Mouse (Mus musculus) forebrain, postnatal 0 days (tissue): ENCODE data around the gene Polr2b. TPM values are rescaled to one million over a fixed set of nuclear protein-coding genes. Genes with fewer than 3 reads are reported as not detected.

Experiments
- ATAC-seq: fragments of 200-750 bp; cut with Nextera tagmentation; 2 replicates; pipeline ENCODE4 v1.8.0; 2017; ENCODE audit warnings: mild to moderate bottlenecking, moderate library complexity
- DNase-seq: peaks from one replicate; pipeline ENCODE4 v3.0.0-alpha.2; 2015
- H3K27ac ChIP-seq: fragments of 300-500 bp; sonication (generic); 2 replicates; pipeline ENCODE4 v1.5.1; 2014; ENCODE audit warnings: low read depth, mild to moderate bottlenecking, antibody characterized with exemption, low read length, moderate library complexity, mixed read lengths
- H3K27me3 ChIP-seq: fragments of 300-500 bp; sonication (generic); 2 replicates; pipeline ENCODE4 v1.6.1; 2014; ENCODE audit warnings: mild to moderate bottlenecking, low read length, mixed read lengths; ENCODE audit not compliant: insufficient read depth
- H3K36me3 ChIP-seq: fragments of 300-500 bp; sonication (generic); 2 replicates; pipeline ENCODE4 v1.6.1; 2014; ENCODE audit warnings: mild to moderate bottlenecking, moderate library complexity; ENCODE audit not compliant: insufficient read depth
- H3K4me1 ChIP-seq: fragments of 300-500 bp; sonication (generic); 2 replicates; pipeline ENCODE4 v1.6.1; 2014; ENCODE audit warnings: antibody characterized with exemption; ENCODE audit not compliant: insufficient read depth
- H3K4me2 ChIP-seq: fragments of 300-500 bp; sonication (generic); 2 replicates; pipeline ENCODE4 v1.6.1; 2014; ENCODE audit warnings: low read depth, mild to moderate bottlenecking, moderate library complexity
- H3K4me3 ChIP-seq: fragments of 300-500 bp; sonication (generic); 2 replicates; pipeline ENCODE4 v1.5.1; 2014; ENCODE audit warnings: low read depth, low read length, mixed read lengths
- H3K9ac ChIP-seq: fragments of 300-500 bp; sonication (generic); 2 replicates; pipeline ENCODE4 v1.6.1; 2014; ENCODE audit warnings: mild to moderate bottlenecking
- H3K9me3 ChIP-seq: fragments of 300-500 bp; sonication (generic); 2 replicates; pipeline ENCODE4 v1.6.1; 2016; ENCODE audit warnings: low read length
- CTCF ChIP-seq: sonication (generic); IDR thresholded peaks from 2 replicates; pipeline ENCODE4 v1.5.1; 2016; ENCODE audit warnings: antibody characterized with exemption, control low read depth, low read depth
- WGBS: fragments of 180-500 bp; shearing (Covaris S2); extraction: QIAGEN DNeasy Blood & Tissue Kit; methylation state at CpG from one replicate; pipeline ENCODE4 v1.1.7; 2014; 5-methylcytosine and 5-hydroxymethylcytosine counted together
- polyA plus RNA-seq: library from polyadenylated mRNA; unstranded; fragments of >200 nt; fragmentation: Nextera tagmentation; extraction: Ambion mirVana; gene quantifications from 2 replicates; pipeline ENCODE4 v1.2.1, GENCODE M21; 2015
- total RNA-seq: library from RNA; depleted of rRNA; stranded (reverse); fragments of >200 nt; gene quantifications from 2 replicates; pipeline ENCODE4 v1.2.3, GENCODE M21; 2014

Polr2b gene
- total and polyA plus RNA-seq, 2 experiments from 2014 or later = 53.2 to 97.5 TPM

GRCm38 (mm10) chr5:77314986-77315385 lies 5.0 kb downstream of the Polr2b start:
- TF ChIP-seq CTCF = no peak
- Histone ChIP-seq H3K9ac (no peak overlapping the region), H3K4me2 (no peak overlapping the region), H3K9me3 (no peaks in the 10 kb centered on the region), H3K27me3 (no peaks in the 10 kb centered on the region), H3K4me3 (no peak overlapping the region), H3K27ac (no peak overlapping the region), H3K4me1 (peaks cover 9% of the 10 kb centered on the region; the same call in 1 of the 2 replicates), H3K36me3 (peaks cover 48% of the 10 kb centered on the region)
- 92% methylated on average over 6 of the region's 6 CpGs for WGBS
- DNase-seq (no peak), ATAC-seq (no peak)

DNA sequence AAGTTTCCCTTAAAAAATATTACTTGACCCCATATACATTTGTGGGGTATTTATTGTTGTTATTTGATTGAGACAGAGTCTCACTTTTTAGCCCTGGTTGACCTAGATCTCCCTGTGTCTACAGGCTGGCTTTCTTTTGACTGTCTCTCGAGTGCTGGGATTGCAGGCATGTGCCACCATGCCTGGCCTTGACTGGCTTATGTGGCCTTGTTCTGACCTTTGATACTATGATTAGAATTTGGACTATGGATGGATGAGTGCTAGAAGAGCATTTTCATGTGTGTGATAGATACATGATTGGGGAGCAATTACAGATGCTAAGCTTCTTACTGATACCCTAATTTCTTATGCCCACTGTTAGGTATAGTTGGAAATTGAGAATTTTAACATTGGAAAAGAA lies 15.0 kb downstream of the Polr2b start:
- no peak overlapping the region for H3K4me2 ChIP-seq

DNA sequence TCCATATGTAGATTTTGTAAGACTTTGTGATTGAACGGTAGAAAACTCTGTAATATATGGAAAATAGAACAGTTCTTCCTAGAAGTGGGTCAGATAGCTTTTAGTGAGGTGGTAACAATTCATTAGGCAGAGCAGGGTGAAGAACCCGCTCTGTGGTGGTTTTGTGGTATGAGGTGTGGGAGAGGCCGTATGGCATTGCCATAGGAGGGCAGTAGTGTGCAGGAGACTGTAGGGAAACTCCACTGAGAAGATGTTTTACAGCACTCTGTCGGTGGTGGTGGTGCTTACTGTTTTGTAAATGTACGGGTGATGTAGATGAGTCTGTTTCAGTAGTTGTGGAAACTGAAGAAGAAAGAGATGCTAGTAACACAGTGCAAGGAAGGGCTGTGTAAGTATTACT lies 20.2 kb downstream of the Polr2b start:
- H3K4me3 ChIP-seq = no peak overlapping the region
- H3K27me3 ChIP-seq = no peaks in the 10 kb centered on the region
- DNase-seq (no peak), ATAC-seq (no peak)
- TF ChIP-seq CTCF = no peak
- peaks cover 65% of the 10 kb centered on the region for H3K36me3 ChIP-seq
- H3K4me2 ChIP-seq = no peak overlapping the region
- WGBS = 76% methylated on average over 5 of the region's 5 CpGs
- H3K9me3 ChIP-seq = no peaks in the 10 kb centered on the region
- no peaks in the 10 kb centered on the region for H3K4me1 ChIP-seq
- no peak overlapping the region for H3K27ac ChIP-seq
- no peak overlapping the region for H3K9ac ChIP-seq

More for the DNA sequence above, 15.0 kb downstream of the Polr2b start:
- WGBS = 90% methylated on average over 1 of the region's 1 CpGs
- H3K4me1 ChIP-seq = no peaks in the 10 kb centered on the region
- ATAC-seq (no peak), DNase-seq (no peak)
- peaks cover 73% of the 10 kb centered on the region for H3K36me3 ChIP-seq
- TF ChIP-seq CTCF = no peak
- H3K9me3 ChIP-seq = no peaks in the 10 kb centered on the region
- no peak overlapping the region for H3K4me3 ChIP-seq
- no peak overlapping the region for H3K27ac ChIP-seq
- H3K9ac ChIP-seq = no peak overlapping the region
- no peaks in the 10 kb centered on the region for H3K27me3 ChIP-seq

GRCm38 (mm10) chr5:77340033-77340432 lies 30.1 kb downstream of the Polr2b start:
- Histone ChIP-seq H3K4me3 (no peak overlapping the region), H3K9me3 (no peaks in the 10 kb centered on the region), H3K27ac (no peak overlapping the region), H3K27me3 (no peaks in the 10 kb centered on the region), H3K4me2 (no peak overlapping the region), H3K9ac (no peak overlapping the region), H3K4me1 (no peaks in the 10 kb centered on the region), H3K36me3 (peaks cover 83% of the 10 kb centered on the region)
- DNase-seq (no peak), ATAC-seq (no peak)
- 92% methylated on average over 4 of the region's 4 CpGs for WGBS
- TF ChIP-seq CTCF = no peak

DNA sequence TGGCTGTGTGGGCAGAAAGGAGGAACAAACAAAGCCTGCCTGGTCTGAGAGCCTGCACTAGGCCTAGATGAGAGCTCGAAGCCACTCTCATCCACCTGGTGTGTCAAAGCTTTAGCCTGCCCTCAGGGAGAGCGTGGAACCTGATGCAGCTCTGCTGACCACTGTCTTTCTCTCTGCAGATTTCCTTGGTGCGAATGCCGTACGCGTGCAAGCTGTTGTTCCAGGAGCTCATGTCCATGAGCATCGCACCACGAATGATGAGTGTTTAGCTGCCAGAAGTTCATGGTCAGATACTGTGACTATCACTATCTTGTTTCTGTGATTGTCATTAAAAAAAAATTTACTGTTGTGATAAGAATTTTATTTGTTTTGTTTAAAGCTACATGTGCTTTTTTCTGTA lies 39.0 kb downstream of the Polr2b start:
- WGBS = 95% methylated on average over 8 of the region's 8 CpGs
- H3K9me3 ChIP-seq = no peaks in the 10 kb centered on the region
- H3K36me3 ChIP-seq = peaks cover 55% of the 10 kb centered on the region

DNA sequence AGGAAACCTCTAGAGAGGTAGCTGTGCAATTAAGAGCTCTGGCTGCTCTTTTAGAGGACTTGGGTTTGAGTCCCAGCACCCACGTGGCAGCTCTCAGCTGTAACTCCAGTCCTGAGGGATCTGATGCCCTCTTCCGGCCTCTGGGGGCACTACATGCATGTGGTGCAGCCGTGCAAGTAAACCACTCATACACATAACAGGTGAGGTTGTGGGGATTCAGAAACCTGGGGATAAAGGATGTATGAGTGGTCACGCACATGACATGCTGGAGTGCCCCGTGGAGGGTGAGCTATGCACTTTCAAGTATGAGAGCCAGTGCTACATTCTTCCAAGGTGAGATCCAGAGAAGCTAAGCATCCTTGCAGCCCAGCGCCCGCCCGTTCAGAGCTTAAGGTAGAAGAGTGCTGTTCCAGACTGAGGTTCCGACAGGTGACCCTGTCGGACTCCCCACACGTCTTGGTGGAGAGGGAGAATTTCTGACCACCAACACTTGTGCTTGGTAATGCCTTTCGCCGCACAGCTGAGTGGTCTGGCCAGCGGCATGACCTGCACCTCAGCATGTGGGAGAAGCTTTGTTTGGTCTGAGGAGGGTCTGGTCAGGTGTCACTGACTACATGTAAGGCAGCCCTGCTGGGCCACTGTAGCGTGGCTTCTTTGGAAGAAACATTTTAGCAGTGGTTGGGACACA lies 40.2 kb downstream of the Polr2b start:
- no peak overlapping the region for H3K4me3 ChIP-seq
- no peaks in the 10 kb centered on the region for H3K4me1 ChIP-seq
- H3K9ac ChIP-seq = no peak overlapping the region
- no peak for ATAC-seq
- DNase-seq = no peak
- H3K4me2 ChIP-seq = no peak overlapping the region
- peaks cover 47% of the 10 kb centered on the region for H3K36me3 ChIP-seq
- no peak overlapping the region for H3K27ac ChIP-seq
- 0 out of 2 replicates have a peak, but pooled peaks have one; percentile 9 for TF ChIP-seq CTCF
- H3K9me3 ChIP-seq = no peaks in the 10 kb centered on the region
- H3K27me3 ChIP-seq = no peaks in the 10 kb centered on the region; the same call in 1 of the 2 replicates
- 94% methylated on average over 15 of the region's 15 CpGs for WGBS

More for the DNA sequence above, 39.0 kb downstream of the Polr2b start:
- no peak overlapping the region for H3K4me3 ChIP-seq
- H3K4me1 ChIP-seq = no peaks in the 10 kb centered on the region
- no peaks in the 10 kb centered on the region; the same call in 1 of the 2 replicates for H3K27me3 ChIP-seq
- no peak overlapping the region for H3K9ac ChIP-seq
- DNase-seq = no peak
- ATAC-seq = no peak
- no peak overlapping the region for H3K4me2 ChIP-seq
- no peak overlapping the region for H3K27ac ChIP-seq
- no peak for TF ChIP-seq CTCF

DNA sequence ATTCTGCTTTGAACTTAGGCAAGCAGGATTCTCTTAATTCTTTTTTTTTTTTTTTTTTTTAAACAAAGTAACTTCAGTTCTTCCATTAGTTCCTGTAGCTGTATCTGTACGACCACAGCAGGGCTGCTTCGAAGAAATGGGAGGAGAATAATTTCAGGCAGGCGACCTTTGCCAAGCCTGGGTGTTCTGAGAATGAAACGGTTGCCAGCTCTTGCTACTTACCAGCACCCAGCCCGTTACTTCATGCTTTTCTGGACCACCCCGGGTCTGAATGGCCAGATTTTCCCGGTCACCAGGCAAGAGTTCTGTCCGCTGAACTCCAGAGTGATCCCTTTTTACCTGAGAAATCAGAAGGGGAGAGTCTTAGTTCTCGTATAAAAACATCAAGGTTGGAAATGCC lies 41.7 kb downstream of the Polr2b start:
- no peak for TF ChIP-seq CTCF
- Histone ChIP-seq H3K9me3 (no peaks in the 10 kb centered on the region), H3K4me1 (no peaks in the 10 kb centered on the region), H3K36me3 (peaks cover 34% of the 10 kb centered on the region), H3K27me3 (no peaks in the 10 kb centered on the region; the same call in 1 of the 2 replicates), H3K27ac (no peak overlapping the region), H3K9ac (no peak overlapping the region), H3K4me3 (no peak overlapping the region), H3K4me2 (no peak overlapping the region)
- DNase-seq (no peak), ATAC-seq (no peak)
- 62% methylated on average over 9 of the region's 9 CpGs for WGBS
